Mouse (Mus musculus) lung, adult 18-20 months (tissue): ENCODE results near the gene Psmd14.

Experiments
- DNase-seq, 2 experiments: peaks; one replicate each; pipeline ENCODE4 v3.0.0; 2022; ENCODE audit warnings: mixed read lengths in 2 of 2

Psmd14 gene

DNA sequence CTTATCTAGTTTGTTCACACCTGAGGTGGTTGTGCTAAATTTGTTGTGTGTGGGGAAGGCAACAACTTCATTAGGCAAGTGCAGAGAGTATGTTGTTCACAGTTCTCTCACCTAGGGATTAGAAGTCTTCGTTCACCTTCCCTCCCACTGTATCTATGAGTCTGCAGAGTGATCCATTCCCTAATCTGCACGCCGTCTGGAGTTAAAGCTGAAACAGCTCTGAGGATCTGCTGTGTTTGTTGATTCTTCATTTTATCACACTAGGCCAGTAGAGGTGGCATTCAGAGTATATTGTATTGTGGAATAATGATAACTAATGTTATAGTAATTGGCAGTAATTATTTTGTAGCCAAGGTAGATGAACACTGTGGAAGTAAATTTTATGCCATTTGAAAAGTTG is 48.5 kb downstream of the Psmd14 start:
- no peak for DNase-seq

DNA sequence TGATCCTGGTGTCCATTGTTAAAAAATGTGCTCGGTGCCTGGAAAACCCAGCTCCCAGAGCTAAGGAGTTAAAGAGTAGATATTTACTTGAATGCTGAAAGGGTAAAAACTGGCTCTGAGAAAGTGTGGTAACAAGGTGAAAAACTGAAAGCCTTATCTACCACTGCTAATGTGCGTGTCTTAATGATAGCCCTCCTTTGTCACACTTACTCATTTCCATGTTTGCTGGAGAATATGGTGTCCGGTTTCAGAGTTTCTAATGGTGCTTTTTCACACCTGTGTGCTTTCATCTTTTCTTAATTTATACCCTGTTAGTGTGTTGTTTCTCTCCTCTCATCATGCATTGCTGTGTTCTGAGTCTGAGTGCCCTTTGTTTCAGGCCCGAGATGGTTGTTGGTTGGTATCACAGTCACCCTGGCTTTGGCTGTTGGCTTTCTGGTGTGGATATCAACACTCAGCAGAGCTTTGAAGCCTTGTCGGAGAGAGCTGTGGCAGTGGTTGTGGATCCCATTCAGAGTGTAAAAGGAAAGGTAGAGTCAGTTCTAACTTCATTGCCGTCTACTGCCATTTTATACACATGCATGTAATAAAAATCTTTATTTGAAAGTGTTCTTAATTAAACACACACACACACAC is 53.1 kb downstream of the Psmd14 start:
- no peak for DNase-seq

DNA sequence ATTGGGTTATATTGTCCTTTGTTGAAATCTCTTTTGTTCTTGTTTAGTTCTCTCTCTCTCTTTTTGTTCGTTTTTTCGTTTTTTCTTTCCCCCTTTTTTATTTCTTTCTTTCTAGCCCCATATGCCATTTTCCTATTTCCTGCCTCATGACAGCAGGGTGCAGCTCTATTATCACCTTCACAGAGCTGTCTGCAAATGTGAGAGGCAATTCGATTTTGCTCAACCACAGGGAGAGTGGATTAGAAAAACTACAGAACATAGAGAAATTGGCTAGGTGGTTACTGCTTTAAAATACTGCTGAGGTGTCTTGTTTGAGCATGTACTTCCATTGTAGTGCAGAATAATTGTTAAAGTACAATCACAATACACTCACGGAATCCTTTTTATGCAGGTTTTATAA is 54.0 kb downstream of the Psmd14 start:
- no peak for DNase-seq

DNA sequence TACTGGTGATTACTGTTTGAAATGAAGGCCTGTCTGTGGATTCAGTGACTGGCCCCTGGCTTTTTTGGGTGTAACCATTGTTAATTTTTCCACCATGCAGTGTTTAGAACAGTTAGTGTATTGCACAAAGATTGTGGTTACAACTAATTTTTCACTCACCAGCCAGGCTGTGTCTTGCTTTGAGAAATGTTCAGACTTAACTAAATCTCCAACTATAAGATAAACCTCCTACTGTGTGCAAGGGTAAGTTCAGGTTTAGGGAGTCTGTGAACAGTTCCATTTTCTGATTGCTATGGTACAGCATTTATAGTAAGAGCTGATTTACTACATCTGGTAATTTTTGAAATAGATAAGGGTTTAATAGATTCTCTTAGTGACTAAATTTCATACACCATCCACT is 69.3 kb downstream of the Psmd14 start:
- no peak for DNase-seq

DNA sequence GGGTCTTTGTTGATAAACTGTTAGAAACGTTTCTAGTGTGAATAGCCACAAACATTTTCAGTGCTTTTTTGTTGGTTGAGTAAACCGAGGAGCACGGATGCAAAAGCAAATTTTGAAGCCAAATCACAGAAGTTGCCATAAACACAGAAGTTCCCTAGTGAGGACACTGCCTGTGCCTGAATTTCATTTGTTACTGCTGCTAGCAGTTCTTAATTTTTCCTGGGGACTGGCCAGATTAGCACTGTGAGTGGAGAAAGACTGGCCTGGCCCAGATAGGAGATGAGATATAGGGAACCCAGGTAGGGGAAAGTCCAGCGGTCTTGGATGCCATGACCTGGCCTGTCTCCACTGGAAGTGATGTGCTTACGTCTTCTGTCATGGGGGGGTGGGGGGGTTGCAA is 83.5 kb downstream of the Psmd14 start:
- no peak for DNase-seq

DNA sequence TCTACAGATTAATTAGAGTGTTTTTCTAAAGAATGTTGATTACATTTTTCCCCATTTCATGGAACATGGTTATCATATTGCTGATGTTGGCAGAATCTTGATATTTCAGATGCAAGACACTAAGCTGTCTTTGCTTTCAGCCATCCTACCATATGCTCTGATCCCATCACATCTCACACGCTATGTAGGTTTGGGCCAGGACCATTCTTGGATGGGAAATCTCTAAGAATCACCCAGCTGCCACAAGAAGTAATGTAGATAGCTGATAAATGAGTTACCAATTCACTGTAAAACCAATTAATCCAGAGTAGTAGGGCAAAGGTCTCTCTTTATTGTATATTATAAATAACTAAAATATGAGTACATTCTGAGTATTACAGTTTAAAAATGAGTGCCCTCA is 86.6 kb downstream of the Psmd14 start:
- no peak for DNase-seq

DNA sequence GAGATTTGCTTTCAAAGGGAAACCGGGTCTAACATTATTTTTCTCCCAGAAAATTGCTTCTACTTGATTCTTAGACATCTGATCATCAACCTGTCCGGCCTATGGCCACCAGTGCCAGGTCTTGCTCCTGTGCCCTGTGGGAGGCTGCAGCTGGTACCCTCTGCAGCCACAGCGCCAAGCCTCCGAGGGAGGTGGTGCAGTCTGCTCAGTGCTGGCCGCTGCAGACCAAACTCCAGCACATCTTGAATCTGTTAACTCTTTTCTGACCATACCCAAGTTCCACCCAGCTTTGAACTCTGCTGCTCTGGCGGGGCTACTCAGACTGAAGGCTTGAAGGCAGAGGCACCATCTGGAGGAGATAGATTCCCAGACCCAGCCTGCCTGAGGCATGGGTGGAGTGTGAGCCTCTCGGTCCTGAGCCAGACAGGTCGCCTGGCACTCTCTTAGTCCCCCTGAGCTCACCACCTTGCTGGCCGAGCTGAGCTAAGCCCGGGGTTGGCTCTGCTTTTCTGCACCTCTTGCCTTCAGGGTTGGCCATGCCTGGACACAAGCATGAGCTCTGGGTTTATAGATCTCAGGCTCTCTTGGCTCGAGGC is 91.3 kb downstream of the Psmd14 start, which contains the start of gene Tbr1:
Gene Tbr1, plus strand, starts transcription at position 275 of the 596 bp plus-strand sequence.
- DNase-seq = no peak

DNA sequence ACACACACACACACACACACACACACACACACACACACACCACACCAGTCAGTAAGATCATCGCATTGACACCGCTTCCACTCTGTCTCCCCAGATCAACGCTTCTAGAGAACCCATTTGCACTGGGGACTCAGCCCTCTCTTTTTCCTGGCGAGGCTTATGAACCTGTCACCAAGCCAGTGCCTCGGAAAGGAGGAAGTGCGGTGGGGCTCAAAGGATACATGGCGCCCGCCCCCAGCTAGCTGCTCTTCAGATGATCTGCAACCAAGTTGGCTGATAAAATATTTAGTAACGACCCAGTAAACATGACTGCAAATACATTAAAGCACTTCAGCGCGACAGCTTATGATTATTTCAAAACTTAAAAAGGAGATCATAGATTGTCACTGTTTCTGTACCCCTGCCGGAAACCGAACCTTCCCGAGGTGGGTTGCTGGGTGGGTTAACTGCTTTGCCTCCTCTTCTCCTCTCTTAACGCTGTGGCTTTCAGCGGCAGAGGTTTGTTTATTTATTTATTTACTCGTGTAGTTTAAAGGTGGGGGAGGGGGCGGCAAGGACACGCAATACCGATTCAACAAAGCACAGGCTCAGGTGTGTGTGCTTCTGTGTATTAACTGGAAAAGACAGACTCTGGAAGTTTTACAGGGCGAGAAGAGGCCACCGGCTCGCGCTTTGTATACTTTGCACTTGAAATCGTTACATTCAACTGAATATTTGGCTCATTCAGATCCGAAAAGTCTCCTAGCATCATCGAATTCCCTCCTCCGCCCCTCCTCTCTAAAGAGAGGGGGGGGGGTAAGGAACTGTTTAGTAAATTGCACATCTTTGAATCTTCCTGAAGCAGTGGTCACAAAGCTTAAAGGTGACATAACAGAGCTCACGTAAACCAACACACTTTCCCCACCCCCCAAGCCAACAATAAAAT is 92.2 kb downstream of the Psmd14 start:
- DNase-seq = no peak

DNA sequence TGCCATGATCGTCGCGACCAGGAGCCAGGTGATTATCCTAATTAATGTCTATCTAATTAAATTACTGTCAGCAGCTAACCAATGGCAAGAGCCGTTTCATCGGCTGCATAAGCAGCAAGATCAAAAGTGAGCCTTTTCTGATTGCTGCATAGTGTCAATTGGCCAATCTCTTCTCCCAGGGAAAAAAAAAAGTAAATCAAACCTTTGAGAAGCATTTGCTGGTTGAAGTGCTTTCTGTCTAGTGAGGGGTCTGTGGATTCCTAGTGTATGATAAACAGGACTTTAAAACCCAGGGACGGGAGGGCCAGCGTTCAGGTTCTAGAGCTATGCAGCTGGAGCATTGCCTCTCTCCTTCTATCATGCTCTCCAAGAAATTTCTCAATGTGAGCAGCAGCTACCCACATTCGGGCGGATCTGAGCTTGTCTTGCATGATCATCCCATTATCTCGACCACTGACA is 92.9 kb downstream of the Psmd14 start:
- DNase-seq = no peak

DNA sequence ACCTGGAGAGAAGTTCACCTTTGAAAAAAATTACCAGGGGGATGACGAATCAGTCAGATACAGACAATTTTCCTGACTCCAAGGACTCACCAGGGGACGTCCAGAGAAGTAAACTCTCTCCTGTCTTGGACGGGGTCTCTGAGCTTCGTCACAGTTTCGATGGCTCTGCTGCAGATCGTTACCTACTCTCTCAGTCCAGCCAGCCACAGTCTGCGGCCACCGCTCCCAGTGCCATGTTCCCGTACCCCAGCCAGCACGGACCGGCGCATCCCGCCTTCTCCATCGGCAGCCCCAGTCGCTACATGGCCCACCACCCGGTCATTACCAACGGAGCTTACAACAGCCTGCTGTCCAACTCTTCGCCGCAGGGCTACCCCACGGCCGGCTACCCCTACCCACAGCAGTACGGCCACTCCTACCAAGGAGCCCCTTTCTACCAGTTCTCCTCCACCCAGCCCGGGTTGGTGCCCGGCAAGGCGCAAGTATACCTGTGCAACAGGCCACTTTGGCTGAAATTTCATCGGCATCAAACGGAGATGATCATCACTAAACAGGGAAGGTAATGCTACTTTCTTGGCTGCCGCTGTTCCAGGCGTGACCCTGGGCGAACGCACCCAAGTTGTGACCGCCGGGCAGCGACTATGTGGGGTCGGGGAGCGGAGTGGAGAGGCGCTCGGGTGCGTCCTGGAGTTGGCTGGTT is 93.5 kb downstream of the Psmd14 start:
- DNase-seq = no peak

DNA sequence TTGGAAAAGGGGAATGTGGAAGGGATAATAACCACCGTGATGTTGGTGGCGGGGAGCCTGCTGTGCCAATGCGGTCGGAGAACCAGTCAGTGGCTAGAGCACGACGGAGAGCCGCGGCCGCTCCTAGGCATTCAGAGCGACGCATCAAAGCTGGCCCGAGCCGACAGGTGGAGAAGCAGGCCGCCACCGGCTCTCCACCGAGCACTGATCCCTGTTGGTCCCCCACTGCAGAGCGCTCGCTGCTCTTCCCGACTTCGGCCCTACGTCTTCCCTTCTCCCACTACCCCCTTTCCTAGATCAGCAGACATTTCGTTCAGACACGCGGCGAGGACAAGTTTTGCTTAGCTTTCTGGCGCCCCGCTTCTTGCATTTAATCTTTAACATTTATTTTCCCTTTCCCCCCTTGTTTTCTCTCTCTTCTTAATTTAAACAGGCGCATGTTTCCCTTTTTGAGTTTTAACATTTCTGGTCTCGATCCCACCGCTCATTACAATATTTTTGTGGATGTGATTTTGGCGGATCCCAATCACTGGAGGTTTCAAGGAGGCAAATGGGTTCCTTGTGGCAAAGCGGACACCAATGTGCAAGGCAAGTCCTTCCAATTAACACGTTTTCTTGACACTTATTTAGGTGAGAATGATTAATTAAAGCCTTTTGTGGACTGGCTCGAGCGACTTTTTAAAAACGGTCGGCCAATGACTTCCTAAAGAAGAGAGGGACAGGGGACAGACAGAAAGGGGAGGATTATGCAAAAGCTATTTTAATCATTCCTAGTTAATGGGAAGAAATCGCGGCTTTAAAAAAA is 94.2 kb downstream of the Psmd14 start:
- no peak for DNase-seq

DNA sequence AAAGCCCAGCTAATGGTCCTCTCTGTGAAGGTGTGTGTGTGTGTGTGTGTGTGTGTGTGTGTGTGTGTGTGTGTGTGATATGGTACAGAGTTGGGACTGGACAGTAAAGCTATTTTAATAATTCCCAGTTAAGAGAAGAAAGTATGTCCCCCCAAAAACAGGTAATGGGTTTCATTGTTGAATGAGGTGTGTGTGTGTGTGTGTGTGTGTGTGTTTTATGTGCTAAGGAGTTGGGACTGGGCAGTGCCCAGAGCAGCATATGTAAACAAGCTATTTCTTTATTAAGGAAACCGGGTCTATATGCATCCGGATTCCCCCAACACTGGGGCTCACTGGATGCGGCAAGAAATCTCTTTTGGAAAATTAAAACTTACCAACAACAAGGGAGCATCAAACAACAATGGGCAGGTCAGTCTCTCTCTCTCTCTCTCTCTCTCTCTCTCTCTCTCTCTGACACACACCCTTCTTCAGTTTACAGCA is 94.9 kb downstream of the Psmd14 start:
- DNase-seq = no peak

DNA sequence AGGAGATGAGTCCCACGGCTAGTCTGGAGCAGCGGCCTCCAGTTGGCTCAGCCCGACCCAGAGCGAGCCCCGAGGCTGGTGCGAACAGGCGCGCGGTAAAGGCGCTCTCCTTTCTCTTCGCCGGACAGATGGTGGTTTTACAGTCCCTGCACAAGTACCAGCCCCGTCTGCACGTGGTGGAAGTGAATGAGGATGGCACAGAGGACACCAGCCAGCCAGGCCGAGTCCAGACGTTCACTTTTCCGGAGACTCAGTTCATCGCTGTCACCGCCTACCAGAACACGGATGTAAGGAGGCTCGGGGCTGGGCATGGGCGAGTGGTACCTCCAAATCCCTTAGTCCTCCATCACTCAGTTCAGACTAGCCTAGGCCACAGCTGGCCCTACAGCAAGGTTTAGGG is 95.7 kb downstream of the Psmd14 start:
- DNase-seq = no peak

DNA sequence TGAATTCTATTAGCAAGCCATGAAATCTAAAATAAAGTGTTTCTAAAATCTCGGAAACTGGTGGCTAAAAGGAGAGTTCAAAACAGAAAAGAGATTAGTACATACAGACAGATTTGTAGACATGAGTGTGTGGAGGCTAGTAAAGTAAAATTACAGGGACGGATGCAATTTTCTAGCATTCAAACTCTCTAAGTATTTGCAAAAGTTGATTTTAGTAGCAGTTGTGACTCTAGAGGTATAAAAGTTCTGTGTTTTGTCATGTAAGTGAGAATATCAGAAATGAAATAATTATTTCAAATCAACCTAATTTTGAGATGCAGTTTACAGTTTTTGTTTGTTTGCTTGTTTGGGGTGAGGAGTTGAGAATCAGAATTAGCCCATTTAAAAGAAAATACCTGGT is 96.3 kb downstream of the Psmd14 start:
- no peak for DNase-seq

DNA sequence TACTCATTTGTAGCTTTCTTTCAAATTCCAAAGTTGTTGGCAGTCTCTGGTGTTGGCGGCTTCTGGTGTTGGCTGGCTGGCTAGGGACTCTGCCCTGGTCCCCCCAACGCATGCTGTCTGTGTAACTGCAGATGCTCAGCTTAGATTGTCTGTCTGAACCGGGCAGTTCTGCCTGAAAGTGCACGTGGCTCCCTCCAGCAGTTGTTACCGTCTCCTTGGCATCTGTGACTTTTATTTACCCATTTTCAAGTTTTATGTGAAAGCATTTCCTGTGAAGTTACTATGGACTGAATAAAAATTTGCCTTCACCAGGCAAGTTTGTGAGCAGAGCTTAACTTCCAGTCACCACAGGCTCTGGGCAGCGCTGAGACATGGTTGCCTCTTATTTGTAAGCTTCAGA is 97.3 kb downstream of the Psmd14 start:
- no peak for DNase-seq

DNA sequence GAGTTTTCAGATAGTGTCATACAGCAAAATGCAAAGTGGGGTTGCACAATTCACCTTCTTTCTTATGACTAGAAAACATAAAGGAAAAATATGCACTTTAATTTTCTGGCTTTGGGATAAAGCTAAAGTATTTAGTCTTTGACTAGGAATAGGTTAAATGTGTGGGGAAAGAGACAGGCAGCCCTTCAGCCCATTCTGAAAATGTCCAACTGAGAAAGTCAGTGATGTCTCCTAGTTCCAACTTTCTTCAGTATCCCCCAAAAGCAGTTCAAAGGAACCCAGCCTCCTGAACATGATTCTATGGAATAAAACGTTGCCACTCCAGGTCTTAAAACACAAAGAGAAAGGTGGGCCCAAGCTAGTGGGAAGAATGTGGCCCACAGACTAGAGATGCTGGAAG is 97.9 kb downstream of the Psmd14 start:
- DNase-seq = no peak

DNA sequence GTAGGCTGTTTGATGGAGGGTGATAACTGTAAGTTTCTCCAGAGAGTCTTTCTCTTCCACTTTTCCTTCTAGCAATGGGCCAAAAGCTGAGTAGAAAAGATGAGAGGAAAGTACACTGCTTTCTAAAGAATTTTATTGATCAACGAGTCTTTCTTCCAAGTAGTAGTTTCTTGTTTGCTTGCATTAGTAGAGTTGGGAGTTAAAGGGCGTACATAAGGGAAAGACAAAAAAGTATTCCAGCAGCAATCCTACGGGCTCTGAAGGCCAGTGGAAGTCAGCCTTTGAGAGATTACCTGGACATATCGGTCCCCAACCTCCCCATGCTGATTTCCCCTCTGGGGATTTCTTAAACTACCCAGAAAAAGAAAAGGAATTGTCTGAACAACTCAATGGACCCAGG is 99.3 kb downstream of the Psmd14 start:
- DNase-seq = no peak

DNA sequence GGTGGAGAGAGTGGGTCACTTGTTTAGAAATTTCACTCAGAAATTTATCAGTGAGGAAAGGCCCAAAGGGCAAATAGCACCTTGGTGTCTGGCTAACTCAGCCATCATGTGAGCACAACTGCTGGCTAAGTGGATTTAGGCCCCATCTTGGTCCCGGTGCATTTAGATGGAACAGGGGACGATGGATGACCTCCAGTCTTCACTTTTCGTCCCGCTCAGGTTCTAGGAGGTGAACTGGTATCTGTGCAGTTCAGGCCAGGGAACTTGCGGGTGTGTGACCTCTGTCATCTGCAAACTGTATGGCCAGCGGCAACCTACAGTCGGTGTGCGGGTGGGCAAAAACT is 99.6 kb downstream of the Psmd14 start:
- DNase-seq = no peak

DNA sequence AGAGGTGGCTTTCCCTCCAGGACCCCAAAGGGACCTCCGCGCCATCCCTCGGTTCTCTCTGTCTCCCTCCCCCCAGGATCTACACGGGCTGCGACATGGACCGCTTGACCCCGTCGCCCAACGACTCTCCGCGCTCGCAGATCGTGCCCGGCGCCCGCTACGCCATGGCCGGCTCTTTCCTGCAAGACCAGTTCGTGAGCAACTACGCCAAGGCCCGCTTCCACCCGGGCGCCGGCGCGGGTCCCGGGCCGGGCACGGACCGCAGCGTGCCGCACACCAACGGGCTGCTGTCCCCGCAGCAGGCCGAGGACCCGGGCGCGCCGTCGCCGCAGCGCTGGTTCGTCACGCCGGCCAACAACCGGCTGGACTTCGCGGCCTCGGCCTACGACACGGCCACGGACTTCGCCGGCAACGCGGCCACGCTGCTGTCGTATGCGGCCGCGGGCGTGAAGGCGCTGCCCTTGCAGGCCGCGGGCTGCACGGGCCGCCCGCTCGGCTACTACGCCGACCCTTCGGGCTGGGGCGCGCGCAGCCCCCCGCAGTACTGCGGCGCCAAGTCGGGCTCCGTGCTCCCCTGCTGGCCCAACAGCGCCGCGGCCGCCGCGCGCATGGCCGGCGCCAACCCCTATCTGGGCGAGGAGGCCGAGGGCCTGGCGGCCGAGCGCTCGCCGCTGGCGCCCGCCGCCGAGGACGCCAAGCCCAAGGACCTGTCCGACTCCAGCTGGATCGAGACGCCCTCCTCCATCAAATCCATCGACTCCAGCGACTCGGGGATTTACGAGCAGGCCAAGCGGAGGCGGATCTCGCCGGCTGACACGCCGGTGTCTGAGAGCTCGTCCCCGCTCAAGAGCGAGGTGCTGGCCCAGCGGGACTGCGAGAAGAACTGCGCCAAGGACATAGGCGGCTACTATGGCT is 100.3 kb downstream of the Psmd14 start:
- DNase-seq = no peak

DNA sequence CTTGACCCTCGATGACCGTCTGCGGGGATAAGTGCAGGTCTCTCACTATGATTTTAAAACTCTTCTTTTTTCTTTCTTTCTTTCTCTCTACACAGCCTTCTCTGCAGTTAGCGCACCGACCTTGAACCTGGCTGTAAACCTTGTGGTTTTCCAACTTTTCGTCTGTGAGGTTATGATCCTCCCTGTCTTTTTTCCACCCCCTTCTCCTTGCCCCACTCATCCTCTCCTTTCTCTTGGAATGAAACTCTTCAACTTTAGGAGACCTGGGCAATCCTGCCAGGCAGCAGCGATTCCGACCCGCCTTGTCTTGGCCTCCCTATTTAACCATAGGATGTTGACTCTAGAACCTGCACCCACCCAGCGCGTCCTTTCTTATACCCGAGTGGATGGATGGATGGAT is 101.0 kb downstream of the Psmd14 start:
- no peak for DNase-seq

DNA sequence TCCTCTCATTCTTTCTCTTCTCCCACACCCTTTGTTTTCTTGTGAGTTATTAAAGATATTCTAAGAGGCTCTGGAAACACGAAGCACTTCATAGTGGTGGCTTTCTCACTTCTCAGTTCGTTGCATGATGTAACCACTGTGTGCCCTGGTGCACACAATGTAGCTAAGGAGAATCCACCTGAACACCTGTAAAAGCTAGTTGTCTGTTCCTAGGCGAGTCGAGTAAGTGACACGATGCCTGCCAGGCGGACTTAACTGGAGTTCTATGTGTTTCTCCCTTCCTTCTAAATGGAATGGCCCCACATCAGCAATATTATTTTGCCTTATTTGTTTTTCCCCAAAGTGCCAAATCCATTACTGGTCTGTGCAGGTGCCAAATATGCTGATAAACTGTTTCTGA is 101.6 kb downstream of the Psmd14 start:
- DNase-seq = no peak
